Mouse (Mus musculus) kidney, adult 2 months (tissue): ENCODE measurements around the gene Eif4g1. TPM values are rescaled to one million over a fixed set of nuclear protein-coding genes. Genes with fewer than 3 reads are reported as not detected.

Experiments
- DNase-seq: peaks from one replicate; pipeline ENCODE4 v3.0.0; 2021
- H3K27ac ChIP-seq: fragments of 200-500 bp; 2 replicates; pipeline ENCODE4 v1.5.1; 2012; ENCODE audit warnings: low read depth, low read length, control low read depth, inconsistent platforms; ENCODE audit not compliant: insufficient read depth
- H3K27me3 ChIP-seq: fragments of 200-500 bp; replicated peaks from 2 replicates; pipeline ENCODE4 v1.6.1; 2012; ENCODE audit warnings: mild to moderate bottlenecking, moderate library complexity, low read length, inconsistent platforms; ENCODE audit not compliant: control insufficient read depth, insufficient read depth
- H3K36me3 ChIP-seq: fragments of 200-500 bp; 2 replicates; pipeline ENCODE4 v1.6.1; 2012; ENCODE audit warnings: mild to moderate bottlenecking, moderate library complexity, low read length, inconsistent platforms; ENCODE audit not compliant: control insufficient read depth, insufficient read depth
- H3K4me1 ChIP-seq: fragments of 200-500 bp; 2 replicates; pipeline ENCODE4 v1.6.1; 2011; ENCODE audit warnings: low read length; ENCODE audit not compliant: control insufficient read depth, insufficient read depth
- H3K4me3 ChIP-seq: fragments of 200-500 bp; 2 replicates; pipeline ENCODE4 v1.5.1; 2011; ENCODE audit warnings: mild to moderate bottlenecking, low read depth, low read length, control low read depth; ENCODE audit not compliant: insufficient read depth
- CTCF ChIP-seq: fragments of 200-500 bp; conservative IDR thresholded peaks from 2 replicates; pipeline ENCODE4 v1.5.1; 2011; ENCODE audit warnings: low read depth, mild to moderate bottlenecking, control low read depth, low read length, moderate library complexity, mixed read lengths; ENCODE audit not compliant: insufficient read depth, insufficient read length
- POLR2A ChIP-seq: fragments of 200-500 bp; IDR thresholded peaks from one replicate; pipeline ENCODE4 v1.6.1; 2011; ENCODE audit warnings: low read depth, low read length, control low read depth
- WGBS: fragments of 180-500 bp; shearing (Covaris S2); methylation state at CpG from one replicate; pipeline ENCODE4 v1.1.7; 2018; 5-methylcytosine and 5-hydroxymethylcytosine counted together
- polyA plus RNA-seq: library from polyadenylated mRNA; depleted of rRNA; stranded (reverse); fragments of >200 nt; gene quantifications from 2 replicates; pipeline ENCODE4 v1.2.3, GENCODE M21; 2012

Eif4g1 gene
- polyA plus RNA-seq, 1 experiment = 262 TPM

- 1% methylated on average over 46 of the region's 46 CpGs for WGBS
- H3K27me3 ChIP-seq = no peaks in the 10 kb centered on the region
- H3K36me3 ChIP-seq = peaks cover 4% of the 10 kb centered on the region; the same call in 1 of the 2 replicates
- peak; percentile 98 for DNase-seq
- H3K4me3 ChIP-seq = peak within 1 kb of the TSS; percentile 67
- H3K27ac ChIP-seq = peak within 1 kb of the TSS; percentile 52
- H3K4me1 ChIP-seq = no peaks in the 10 kb centered on the region; the same call in 1 of the 2 replicates
- TF ChIP-seq CTCF = no peak
- TF ChIP-seq POLR2A = peak; percentile 42
Observed at GRCm38 (mm10) chr16:20651076-20651946, 16.8 kb upstream of the Eif4g1 start, which contains the start of gene Psmd2. TSS of gene Psmd2 (plus strand) at chr16:20651652.

- DNase-seq = no peak
- WGBS = 6% methylated on average over 12 of the region's 12 CpGs
- H3K36me3 ChIP-seq = peaks cover 9% of the 10 kb centered on the region
- H3K4me1 ChIP-seq = no peaks in the 10 kb centered on the region; the same call in 1 of the 2 replicates
- H3K27me3 ChIP-seq = no peaks in the 10 kb centered on the region
- peak overlapping the region; percentile 52; the same call in 1 of the 2 replicates for H3K27ac ChIP-seq
- TF ChIP-seq CTCF = no peak
- TF ChIP-seq POLR2A = no peak
- peak overlapping the region; percentile 67 for H3K4me3 ChIP-seq
Observed at GRCm38 (mm10) chr16:20651947-20652310, 16.2 kb upstream of the Eif4g1 start.

- Histone ChIP-seq H3K36me3 (peaks cover 15% of the 10 kb centered on the region), H3K27me3 (no peaks in the 10 kb centered on the region), H3K4me3 (no peak overlapping the region), H3K27ac (no peak overlapping the region), H3K4me1 (no peaks in the 10 kb centered on the region; the same call in 1 of the 2 replicates)
- DNase-seq = no peak
- 47% methylated on average over 2 of the region's 2 CpGs for WGBS
- TF ChIP-seq POLR2A = no peak
- no peak for TF ChIP-seq CTCF
Observed at GRCm38 (mm10) chr16:20653315-20653714, 14.8 kb upstream of the Eif4g1 start.

- Histone ChIP-seq H3K4me1 (no peaks in the 10 kb centered on the region; the same call in 1 of the 2 replicates), H3K27ac (no peak overlapping the region), H3K4me3 (no peak overlapping the region), H3K27me3 (no peaks in the 10 kb centered on the region), H3K36me3 (peaks cover 18% of the 10 kb centered on the region)
- no peak for TF ChIP-seq POLR2A
- TF ChIP-seq CTCF = no peak
- no peak for DNase-seq
- WGBS = 92% methylated on average over 4 of the region's 4 CpGs
Observed at GRCm38 (mm10) chr16:20657661-20658060, 10.5 kb upstream of the Eif4g1 start.

GRCm38 (mm10) chr16:20670291-20670690 is 2.2 kb downstream of the Eif4g1 start:
- H3K36me3 ChIP-seq = no peaks in the 10 kb centered on the region
- 85% methylated on average over 3 of the region's 3 CpGs for WGBS

GRCm38 (mm10) chr16:20671886-20672285 is 3.8 kb downstream of the Eif4g1 start:
- TF ChIP-seq CTCF = no peak
- no peak for DNase-seq
- Histone ChIP-seq H3K4me1 (peaks cover 5% of the 10 kb centered on the region; the same call in 1 of the 2 replicates), H3K4me3 (no peak overlapping the region), H3K36me3 (peaks cover 1% of the 10 kb centered on the region; the same call in 1 of the 2 replicates), H3K27ac (no peak overlapping the region), H3K27me3 (no peaks in the 10 kb centered on the region)
- 25% methylated on average over 6 of the region's 6 CpGs for WGBS

More at GRCm38 (mm10) chr16:20670291-20670690, 2.2 kb downstream of the Eif4g1 start:
- TF ChIP-seq CTCF (no peak), POLR2A (no peak)
- H3K27me3 ChIP-seq = no peaks in the 10 kb centered on the region
- DNase-seq = no peak
- H3K4me1 ChIP-seq = peaks cover 5% of the 10 kb centered on the region; the same call in 1 of the 2 replicates
- no peak overlapping the region for H3K4me3 ChIP-seq
- H3K27ac ChIP-seq = no peak overlapping the region

- peaks cover 5% of the 10 kb centered on the region; the same call in 1 of the 2 replicates for H3K4me1 ChIP-seq
- WGBS = under 1% methylated on average over 38 of the region's 38 CpGs
- TF ChIP-seq CTCF (no peak), POLR2A (peak; percentile 40)
- H3K36me3 ChIP-seq = peaks cover 1% of the 10 kb centered on the region; the same call in 1 of the 2 replicates
- H3K27ac ChIP-seq = no peak overlapping the region
- H3K27me3 ChIP-seq = no peaks in the 10 kb centered on the region
- peak; percentile 98 for DNase-seq
- H3K4me3 ChIP-seq = peak overlapping the region; percentile 98
Observed at GRCm38 (mm10) chr16:20672500-20672902, 4.4 kb downstream of the Eif4g1 start.
